Mouse (Mus musculus): ENCODE data around the gene Prdx5. TPM values are rescaled to one million over a fixed set of nuclear protein-coding genes. Genes with fewer than 3 reads are reported as not detected.
"Not testable (repeated sequence)": the region's sequence is repeated elsewhere in the genome, so short reads cannot be mapped to it uniquely, and the experiment has no call there.

Gene Prdx5
- polyA plus RNA-seq, 1 experiment from 2014 or later: 276 TPM

DNA sequence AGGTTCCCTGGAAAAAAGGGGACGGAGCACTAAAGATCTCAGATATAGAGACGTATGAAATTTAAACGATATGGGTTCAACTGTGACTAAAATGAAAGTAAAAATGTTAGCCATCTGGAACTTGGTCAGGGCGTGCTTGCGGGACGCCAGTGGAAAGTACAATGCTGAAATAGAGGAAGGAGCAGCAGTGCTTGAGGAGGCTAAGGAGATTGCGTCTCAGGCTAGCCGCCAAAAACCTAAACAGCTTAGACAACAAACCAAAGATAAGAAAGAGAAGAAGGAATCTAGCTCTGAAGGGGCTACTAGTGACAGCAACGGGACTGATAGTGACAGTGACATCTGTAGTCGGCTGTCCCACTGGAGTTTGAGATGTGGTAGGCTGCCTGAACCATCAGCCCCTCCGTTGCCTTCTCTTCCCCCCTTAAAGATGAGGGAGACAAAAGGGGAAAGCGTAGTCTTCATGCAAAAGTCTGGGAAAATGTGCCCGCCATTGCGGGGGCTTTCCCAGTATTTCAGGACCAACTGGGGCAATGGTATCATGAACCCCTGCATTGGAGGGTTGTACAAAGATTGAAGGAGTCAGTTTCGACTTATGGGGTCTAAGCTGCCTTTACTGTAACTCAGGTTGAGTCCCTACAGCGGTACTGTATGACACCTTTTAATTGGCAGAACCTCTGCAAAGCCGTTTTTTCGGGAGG, 14.1 kb downstream of the Prdx5 start:
- not testable (repeated sequence) for DNase-seq (ENCODE audit: low spot score)

DNA sequence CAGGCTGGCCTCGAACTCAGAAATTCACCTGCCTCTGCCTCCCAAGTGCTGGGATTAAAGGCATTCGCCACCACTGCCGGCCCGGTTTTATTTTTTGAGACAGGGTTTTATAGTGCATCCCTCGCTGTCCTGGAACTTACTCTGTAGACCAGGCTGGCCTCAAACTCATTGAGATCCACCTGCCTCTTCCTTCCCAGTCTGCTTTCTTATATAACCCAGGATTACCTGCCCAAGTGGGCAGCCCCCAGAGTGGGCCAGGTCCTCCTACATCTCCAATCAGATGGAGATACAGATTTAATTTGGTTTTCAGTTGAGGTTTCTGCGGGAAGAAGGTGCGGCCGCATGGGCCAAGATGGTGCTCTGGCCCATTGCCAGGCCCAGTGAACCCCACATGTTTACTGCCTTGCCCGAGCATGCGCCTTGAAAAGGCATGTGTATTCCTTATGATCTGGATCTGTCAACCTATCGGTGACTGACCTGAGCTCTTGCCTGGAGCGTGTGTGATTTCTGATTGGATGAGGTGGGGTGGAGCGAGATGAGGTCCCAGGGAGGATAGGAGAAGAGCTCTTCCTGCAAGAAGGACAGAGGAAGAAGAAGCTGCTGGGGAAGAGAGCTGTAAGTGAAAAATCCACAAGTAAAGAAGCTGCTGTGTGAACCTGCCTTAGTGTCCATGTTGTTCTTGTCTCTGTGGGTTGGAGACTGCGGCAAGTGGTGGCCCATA, 16.0 kb downstream of the Prdx5 start:
- DNase-seq (ENCODE audit: low spot score): no peak

DNA sequence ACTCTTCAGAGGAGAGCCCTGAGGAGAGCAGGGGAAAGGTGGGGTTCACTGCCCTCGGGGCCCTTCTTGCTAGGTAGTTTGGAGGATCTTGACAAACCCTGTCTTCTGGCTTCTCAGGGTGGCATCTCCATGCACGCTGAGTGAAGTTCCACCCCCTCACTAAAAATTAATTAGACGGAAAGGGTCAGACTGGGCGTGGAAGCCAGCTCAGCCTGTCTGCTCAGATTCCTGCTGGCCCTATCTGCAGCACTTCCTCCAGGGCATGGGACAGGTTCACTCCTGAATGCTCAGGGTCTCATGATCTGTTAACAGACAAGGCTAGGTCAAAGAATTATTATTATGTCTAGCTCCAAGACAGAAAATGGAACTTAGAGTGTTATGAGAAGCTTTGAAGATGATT, 17.4 kb downstream of the Prdx5 start:
- DNase-seq (ENCODE audit: low spot score): no peak

DNA sequence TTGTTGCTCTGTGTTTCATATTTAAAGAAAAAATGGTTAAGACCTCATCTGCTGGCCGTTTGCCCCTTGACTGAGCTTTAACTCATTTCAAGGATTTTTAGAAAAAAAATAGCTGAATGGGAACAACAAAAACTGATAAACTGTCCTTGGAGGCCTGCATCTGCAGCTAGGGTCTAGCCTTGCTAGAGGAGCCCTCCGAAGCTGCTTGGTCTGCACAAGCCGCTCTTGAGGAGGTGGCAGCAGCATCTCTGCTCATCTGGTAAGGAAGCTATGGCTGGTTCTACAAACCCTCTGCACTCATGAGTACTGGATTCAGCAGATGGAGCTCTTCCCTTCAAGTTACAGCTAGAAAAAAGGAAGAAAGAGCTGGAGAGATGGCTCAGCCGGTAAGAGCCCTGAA, 31.9 kb downstream of the Prdx5 start:
- no peak for DNase-seq (ENCODE audit: low spot score)

DNA sequence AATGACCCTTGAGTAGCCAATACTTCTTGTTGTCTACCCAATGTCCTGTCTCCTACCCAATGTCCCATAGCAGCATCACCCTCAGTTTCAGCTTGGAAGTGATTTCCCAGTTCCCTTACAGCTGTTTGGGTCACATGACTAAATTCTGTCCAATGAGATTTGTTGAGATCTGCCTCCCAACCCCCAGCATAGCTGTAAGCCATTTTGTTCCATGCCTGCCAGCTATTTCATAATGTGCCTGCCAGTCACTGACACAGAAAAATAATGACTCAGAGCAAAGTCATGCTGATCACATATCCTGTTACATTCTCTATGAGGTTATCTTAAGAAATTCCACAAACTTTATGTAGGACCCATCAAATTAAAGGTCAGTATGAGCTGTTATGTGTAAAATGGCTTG, 33.1 kb downstream of the Prdx5 start:
- no peak for DNase-seq (ENCODE audit: low spot score)

DNA sequence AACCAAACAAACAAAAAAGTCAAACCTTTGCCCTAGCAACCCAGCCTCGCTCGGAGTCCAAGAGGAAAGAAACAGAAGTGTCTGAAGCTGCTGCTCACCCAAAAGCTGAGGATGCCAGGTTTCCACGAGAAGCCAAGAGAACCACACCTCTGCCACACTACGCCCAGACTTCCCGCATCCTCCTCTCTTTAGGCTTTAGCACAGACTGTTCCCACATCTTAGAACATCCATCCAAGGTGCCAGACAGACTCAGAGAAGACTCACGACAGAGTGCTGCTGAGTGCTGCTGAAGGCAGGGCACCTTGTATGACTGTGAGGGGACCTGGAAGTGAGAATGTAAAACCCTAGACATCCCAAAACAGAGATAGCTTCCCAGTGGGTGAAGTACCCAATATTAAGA, 34.1 kb downstream of the Prdx5 start:
- DNase-seq (ENCODE audit: low spot score): no peak

DNA sequence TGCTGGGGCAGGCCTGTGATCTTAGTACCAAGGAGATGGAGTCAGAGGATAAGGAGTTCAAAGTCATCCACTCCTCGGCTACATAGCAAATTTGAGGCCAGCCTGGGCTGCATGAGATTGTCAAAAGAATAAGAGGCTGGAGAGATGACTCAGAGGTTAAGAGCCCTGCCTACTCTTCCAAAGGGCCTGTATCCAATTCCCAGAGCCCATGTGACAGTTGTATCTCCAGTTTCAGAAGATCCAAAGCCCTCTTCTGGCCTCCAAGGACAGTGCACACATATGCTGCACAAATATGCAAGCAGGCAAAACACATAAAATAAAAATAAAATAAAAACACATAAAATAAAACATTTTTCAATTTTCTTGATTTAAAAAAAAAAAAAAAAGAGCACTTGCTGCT, 35.6 kb downstream of the Prdx5 start:
- no peak for DNase-seq (ENCODE audit: low spot score)

DNA sequence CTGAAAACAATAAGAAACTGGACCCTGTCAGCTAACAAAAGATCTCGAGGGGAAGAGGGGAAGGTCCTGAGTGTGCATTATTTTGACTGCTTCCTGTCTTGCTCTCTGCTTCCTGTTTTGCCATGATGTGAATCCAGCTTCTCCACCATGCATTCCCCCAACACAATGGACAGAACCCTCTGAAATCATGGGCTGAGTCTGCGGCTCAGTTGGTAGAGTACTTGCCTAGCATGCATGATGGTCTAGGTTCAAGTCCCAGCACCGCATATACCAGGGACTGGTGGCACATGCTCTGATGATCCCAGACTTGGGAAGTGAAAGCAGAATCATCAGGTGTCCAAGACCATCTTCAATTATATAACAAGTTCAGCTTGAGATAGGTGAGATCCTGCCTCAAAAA, 37.2 kb downstream of the Prdx5 start:
- DNase-seq (ENCODE audit: low spot score): no peak

DNA sequence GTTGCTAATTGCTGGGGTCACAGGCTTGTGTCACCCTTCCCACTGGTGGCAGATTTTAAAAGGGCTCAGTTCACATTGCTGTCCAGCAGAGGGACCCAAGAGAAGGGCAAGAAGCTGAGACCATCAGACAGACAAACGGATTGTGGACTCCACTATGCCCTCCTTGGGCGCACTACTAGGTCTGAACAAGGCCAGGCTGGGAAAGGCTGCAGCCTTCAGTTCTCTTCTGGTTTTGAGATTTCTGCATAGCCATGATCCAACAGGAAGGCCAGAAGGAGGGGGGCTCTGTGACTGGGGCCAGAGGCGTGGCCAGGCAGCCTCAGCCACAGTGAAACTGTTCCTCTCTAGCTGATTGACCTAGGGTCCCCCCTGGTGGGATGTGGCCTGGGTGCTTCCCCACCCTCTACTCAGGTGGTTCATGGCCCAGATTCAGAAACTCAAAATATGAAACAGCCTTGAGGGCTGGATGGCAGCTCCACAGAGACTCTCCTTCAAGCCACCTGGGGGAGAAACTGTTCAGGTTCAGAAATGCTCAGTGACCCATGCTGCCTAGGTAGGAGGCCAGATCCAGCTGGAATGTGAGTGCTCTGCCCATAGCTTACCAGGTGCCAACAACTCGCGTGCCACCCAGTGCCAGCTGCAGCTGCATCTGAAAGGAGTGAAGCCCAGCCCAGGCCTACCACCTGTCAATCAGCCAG, 38.2 kb downstream of the Prdx5 start:
- DNase-seq (ENCODE audit: low spot score): peak; percentile 63

DNA sequence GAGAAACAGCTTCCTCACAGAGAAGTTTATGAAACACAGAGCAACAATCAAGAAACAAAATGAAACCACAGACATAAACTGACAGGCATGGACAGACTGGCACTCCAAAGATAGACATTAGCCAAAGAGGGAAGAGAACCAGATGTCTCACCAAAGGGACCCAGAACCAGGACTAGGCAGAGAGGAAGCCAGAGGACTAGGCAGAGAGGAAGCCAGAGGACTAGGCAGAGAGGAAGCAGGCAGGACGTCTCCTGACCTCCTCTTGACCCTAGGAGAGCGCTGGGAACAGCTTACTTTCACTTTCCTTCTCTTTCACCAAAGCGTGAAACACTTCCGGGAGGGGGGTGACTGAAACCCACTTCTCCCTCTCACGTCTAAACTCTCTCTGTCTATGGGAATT, 40.6 kb downstream of the Prdx5 start:
- DNase-seq (ENCODE audit: low spot score): peak; percentile 73

DNA sequence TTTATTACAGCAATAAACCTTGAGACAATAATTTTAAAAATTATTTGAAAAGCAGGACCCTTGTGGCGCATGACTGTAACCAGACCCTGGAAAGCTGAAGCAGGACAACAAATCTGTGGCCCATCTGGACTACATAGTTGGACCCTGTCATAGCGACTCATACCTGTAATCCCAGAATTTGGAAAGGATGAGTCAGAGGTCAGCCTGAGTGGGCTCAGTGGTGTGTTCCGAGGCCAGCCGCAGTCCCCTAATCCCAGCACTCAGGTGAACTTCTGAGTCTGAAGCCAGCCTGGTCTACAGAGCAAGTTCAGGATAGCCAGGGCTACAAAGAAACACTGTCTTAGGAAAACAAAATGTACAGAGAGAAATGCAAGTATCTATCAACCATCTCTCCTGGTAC, 48.5 kb downstream of the Prdx5 start:
- DNase-seq (ENCODE audit: low spot score): no peak

DNA sequence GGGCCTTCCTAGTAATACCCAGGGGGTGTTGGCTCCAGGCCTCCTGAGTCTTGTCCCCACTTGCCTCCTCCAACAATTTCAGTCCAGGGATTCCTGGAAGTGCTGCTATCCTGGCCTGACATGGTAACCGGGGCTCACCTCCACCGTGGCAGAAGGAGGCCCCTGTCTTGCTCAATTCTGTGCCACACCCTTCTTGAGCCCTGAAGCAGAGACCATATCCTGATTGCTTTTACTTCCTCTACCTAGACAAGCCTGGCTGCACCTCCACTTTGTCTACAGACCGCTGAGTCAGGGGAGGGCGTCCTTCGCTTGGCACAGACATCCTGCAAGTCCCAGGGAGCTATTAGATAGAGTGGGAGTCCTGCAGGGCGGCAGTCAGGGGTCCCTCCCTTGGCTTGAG, 49.2 kb downstream of the Prdx5 start:
- DNase-seq (ENCODE audit: low spot score): no peak

DNA sequence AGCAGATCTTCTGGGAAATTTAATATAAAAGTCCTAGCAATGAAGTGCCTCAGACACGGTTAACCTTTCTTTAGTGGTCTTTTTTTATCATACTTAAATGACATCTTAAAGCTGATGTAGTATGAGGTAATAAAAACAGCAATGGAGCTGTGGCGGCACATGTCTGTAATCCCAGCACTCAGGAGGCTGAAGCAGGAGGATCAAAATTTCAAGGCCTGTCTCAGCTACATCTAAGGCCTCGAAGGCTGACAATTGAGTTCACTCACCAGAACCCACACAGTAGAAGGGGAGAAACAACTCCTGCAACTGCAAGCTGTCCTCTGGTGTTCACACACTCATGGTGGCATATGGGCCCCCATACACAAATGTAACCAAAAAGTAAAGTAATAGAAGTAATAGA, 49.9 kb downstream of the Prdx5 start:
- DNase-seq (ENCODE audit: low spot score): no peak

DNA sequence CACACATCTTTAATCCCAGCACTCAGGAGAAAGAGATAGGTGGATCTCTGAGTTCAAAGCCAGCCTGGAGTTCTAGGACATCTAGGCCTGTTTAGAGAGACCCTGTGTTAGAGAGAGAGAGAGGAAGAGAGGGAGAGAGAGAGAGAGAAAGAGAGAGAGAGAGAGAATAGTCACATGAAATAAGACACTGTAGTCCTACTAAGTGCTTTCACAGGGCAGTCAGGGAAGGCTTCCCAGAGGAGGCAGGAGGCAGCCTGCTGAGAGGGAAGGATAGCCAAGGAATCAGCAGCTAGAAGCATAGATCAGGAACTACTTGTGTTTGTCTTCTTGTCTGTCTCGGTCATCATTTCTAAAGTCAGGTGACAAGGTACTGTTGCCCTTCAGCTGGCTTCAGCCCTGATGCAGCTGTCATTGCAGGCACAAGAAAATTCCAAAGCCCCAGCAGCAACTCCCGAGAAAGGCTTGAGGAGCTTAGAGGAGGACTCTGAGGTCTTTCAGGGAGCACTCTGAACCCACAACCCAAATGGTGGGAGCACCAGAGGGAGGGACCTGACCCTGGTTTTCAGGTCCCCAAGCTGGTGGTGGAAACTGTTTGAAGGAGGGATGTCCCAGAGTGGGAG, 50.8 kb downstream of the Prdx5 start:
- no peak for DNase-seq (ENCODE audit: low spot score)

DNA sequence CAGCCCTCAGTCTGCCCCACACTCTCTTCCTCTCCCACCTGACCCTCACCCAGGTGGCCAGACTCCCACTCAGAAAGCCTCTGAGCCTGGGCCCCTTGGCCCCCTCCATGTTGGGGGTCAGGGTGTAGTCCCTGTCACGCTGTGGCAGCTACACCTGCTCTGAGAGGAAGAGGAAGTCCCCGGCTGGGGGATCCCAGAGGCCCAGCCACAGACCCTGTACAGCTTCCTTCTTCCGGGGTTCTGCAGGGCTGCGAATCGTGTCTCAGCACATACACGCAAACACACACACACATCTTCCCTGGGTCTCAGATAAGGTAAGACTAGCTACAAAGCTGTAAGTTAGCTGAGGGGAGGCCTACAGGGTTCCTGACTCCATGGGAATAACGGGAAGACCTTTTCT, 51.9 kb downstream of the Prdx5 start, which contains the start of gene Ccdc88b:
TSS of gene Ccdc88b (minus strand) at position 181 of the 400 bp plus-strand sequence.
- peak; percentile 91 for DNase-seq (ENCODE audit: low spot score)

DNA sequence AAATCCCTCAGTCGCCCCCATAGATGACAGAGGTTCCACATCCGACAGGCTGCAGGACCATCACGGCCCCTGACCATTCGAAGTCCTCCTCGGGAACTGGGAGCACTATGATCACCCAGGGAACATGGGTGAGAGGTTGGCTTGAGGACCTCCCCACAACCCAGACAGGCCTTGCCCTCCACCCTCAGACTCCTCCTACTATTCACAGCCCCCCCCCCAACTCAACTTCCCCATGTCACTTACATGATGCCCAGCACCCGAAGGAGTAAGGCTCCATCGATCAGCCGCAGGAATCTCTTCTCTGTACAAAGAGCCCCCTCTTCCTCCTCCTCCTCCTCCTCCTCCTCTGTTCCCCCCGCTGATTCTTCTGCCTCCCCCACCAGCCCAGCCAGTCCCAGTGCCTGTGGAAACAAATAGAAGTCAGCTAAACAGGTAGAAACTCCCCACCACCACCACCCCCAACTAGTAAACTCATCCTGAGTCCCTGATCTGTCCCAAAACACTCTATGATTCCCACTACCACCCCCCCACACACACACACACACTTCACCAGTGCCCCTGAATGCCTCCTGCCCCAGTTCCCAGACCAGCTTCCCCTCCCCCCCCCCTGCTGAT, 52.4 kb downstream of the Prdx5 start:
- DNase-seq (ENCODE audit: low spot score): no peak

DNA sequence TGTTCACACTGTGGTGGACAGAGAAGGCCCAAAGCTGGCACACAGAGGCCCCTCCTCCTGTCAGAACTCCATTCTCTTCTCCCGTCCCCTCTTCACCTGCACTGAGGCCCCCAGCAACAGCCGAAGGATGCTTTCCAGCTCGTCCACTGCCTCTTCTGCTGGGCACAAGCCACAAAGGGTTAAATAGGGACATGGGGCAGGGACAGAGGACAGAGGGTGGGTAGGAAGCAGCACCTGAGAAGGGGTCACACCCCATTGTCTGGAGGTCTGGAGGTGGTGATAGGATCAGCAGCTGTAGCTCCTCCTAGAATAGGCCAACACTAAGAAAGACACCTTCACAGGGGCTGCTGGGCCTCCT, 52.9 kb downstream of the Prdx5 start:
- no peak for DNase-seq (ENCODE audit: low spot score)
